Mouse (Mus musculus): ENCODE results near the gene Ank3.

GRCm38 (mm10) chr10:70011738-70012137 is 613.2 kb downstream of the Ank3 start:
- TF ChIP-seq CTCF (IDR thresholded peaks at IDR 0.05; ENCODE audit: extremely low read depth, insufficient read length, insufficient replicate concordance, low read depth, low read length): no peak
- TF ChIP-seq POLR2A (IDR thresholded peaks at IDR 0.05; ENCODE audit: low read depth, low read length): no peak
